Mouse (Mus musculus) limb, embryonic 14.5 days (tissue): ENCODE data around the gene Fam166a. TPM values are rescaled to one million over a fixed set of nuclear protein-coding genes. Genes with fewer than 3 reads are reported as not detected.
"Not testable (repeated sequence)": the region's sequence is repeated elsewhere in the genome, so short reads cannot be mapped to it uniquely, and the experiment has no call there.

Source experiments
- ATAC-seq: fragments of 200-750 bp; cut with Nextera tagmentation; 2 replicates; pipeline ENCODE4 v1.8.0; 2017; ENCODE audit warnings: low read depth, moderate number of reproducible peaks, moderate TSS enrichment; ENCODE audit not compliant: low FRiP score
- DNase-seq: peaks from one replicate; pipeline ENCODE4 v3.0.0-alpha.2; 2015; ENCODE audit warnings: low spot score
- H3K27ac ChIP-seq: fragments of 300-500 bp; sonication (generic); replicated peaks from 2 replicates; pipeline ENCODE4 v1.5.1; 2014; ENCODE audit warnings: low read depth, mild to moderate bottlenecking, low read length, moderate library complexity, mixed read lengths
- H3K27me3 ChIP-seq: fragments of 300-500 bp; sonication (generic); 2 replicates; pipeline ENCODE4 v1.6.1; 2014; ENCODE audit warnings: low read length, mixed read lengths; ENCODE audit not compliant: control insufficient read depth, insufficient read depth
- H3K36me3 ChIP-seq: fragments of 300-500 bp; sonication (generic); 2 replicates; pipeline ENCODE4 v1.6.1; 2014; ENCODE audit warnings: mild to moderate bottlenecking, low read length, moderate library complexity, mixed read lengths; ENCODE audit not compliant: control insufficient read depth, insufficient read depth
- H3K4me1 ChIP-seq: fragments of 300-500 bp; sonication (generic); 2 replicates; pipeline ENCODE4 v1.6.1; 2014; ENCODE audit warnings: antibody characterized with exemption, low read length, mixed read lengths; ENCODE audit not compliant: control insufficient read depth, insufficient read depth
- H3K4me2 ChIP-seq: fragments of 300-500 bp; sonication (generic); replicated peaks from 2 replicates; pipeline ENCODE4 v1.6.1; 2014; ENCODE audit warnings: low read depth, mild to moderate bottlenecking, low read length, moderate library complexity; ENCODE audit not compliant: severe bottlenecking
- H3K4me3 ChIP-seq: fragments of 300-500 bp; sonication (generic); replicated peaks from 2 replicates; pipeline ENCODE4 v1.5.1; 2014; ENCODE audit warnings: low read length
- H3K9ac ChIP-seq: fragments of 300-500 bp; sonication (generic); 2 replicates; pipeline ENCODE4 v1.6.1; 2014; ENCODE audit warnings: mild to moderate bottlenecking, low read depth, low read length, moderate library complexity; ENCODE audit not compliant: severe bottlenecking
- H3K9me3 ChIP-seq: fragments of 300-500 bp; sonication (generic); 2 replicates; pipeline ENCODE4 v1.6.1; 2016; ENCODE audit warnings: low read length; ENCODE audit not compliant: control insufficient read depth
- POLR2A ChIP-seq: fragments of 200-500 bp; IDR thresholded peaks from 2 replicates; pipeline ENCODE4 v1.8.0; 2012; ENCODE audit warnings: inconsistent platforms, mild to moderate bottlenecking, moderate library complexity, borderline replicate concordance; ENCODE audit not compliant: insufficient read depth, insufficient read length; ENCODE audit errors: extremely low read depth
- WGBS: fragments of 180-500 bp; shearing (Covaris S2); extraction: QIAGEN DNeasy Blood & Tissue Kit; methylation state at CpG from one replicate; pipeline ENCODE4 v1.1.7; 2014; 5-methylcytosine and 5-hydroxymethylcytosine counted together
- polyA plus RNA-seq, 2 experiments: library from polyadenylated mRNA; depleted of rRNA in 1 of 2; stranded (reverse) in 1 of 2; unstranded in 1 of 2; fragments of >200 nt; fragmentation: Nextera tagmentation in 1 of 2; extraction: Ambion mirVana in 1 of 2; gene quantifications; 2 replicates each; pipeline versions ENCODE4 v1.2.1 to v1.2.3; 2012 to 2014

Fam166a gene
- polyA plus RNA-seq, 2 experiments: 0.17 TPM; not detected in 1

DNA sequence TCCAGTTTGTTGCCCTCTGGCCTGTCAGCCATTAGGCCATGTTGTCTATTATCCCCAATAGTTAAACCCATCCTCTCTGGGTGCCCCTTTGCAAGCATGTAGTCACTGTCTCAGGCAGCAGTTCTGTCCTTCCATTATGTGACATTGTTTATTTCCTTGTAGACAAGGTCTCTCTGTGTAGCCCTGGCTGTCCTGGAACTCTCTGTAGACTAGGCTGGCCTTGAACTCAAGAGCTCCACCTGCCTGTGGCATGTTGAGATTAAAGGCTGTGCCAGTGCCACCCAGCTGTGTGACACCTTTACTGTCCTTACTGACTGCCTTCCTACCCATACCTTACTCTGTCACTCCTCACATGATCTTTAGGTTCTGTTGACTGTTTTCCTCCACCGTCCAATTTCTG is 33.8 kb downstream of the Fam166a start:
- WGBS: 85% methylated on average over 1 of the region's 1 CpGs
- no peaks in the 10 kb centered on the region for H3K27me3 ChIP-seq
- H3K36me3 ChIP-seq: peaks cover 39% of the 10 kb centered on the region
- ATAC-seq: no peak
- no peak overlapping the region for H3K27ac ChIP-seq
- DNase-seq: no peak
- H3K9me3 ChIP-seq: no peaks in the 10 kb centered on the region
- no peak overlapping the region for H3K4me3 ChIP-seq
- no peak overlapping the region for H3K9ac ChIP-seq
- H3K4me2 ChIP-seq: no peak overlapping the region
- peaks cover 10% of the 10 kb centered on the region for H3K4me1 ChIP-seq
- TF ChIP-seq POLR2A: no peak

DNA sequence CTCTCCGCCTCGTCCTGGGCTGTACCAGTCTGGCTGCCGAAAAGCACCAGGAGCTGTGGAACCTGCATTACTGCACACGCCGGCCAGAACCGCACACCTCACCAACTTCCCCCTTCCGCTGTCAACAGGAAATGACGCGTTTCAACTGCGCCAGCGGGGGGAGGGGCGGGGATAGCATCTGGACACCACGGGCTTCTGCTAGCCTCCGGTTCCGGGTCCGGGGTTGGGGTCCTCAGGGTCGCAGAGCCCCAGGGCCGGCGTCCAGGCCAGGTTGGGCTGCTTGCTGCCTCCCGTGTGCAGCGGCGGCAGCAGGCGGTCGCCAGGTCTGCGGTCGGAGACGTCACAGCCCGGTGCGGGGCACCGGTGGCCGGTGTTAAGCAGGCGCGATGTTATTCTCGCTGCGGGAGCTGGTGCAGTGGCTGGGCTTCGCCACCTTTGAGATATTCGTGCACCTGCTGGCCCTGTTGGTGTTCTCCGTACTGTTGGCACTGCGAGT is 36.8 kb downstream of the Fam166a start, which contains the start of gene Tmem203:
TSS of gene Tmem203 (plus strand) at position 156 of the 496 bp plus-strand sequence.
- H3K4me3 ChIP-seq: peak within 1 kb of the TSS; percentile 99
- peak within 1 kb of the TSS; percentile 80 for H3K9ac ChIP-seq
- no peaks in the 10 kb centered on the region for H3K9me3 ChIP-seq
- peak; percentile 90 for DNase-seq
- no peaks in the 10 kb centered on the region for H3K27me3 ChIP-seq
- H3K27ac ChIP-seq: peak within 1 kb of the TSS; percentile 72
- H3K4me1 ChIP-seq: peaks cover 10% of the 10 kb centered on the region
- peaks cover 18% of the 10 kb centered on the region for H3K36me3 ChIP-seq
- TF ChIP-seq POLR2A: 0 out of 2 replicates have a peak, but pooled peaks have one; percentile 41
- ATAC-seq: peak; percentile 93
- under 1% methylated on average over 32 of the region's 39 CpGs for WGBS
- peak within 1 kb of the TSS; percentile 95 for H3K4me2 ChIP-seq

DNA sequence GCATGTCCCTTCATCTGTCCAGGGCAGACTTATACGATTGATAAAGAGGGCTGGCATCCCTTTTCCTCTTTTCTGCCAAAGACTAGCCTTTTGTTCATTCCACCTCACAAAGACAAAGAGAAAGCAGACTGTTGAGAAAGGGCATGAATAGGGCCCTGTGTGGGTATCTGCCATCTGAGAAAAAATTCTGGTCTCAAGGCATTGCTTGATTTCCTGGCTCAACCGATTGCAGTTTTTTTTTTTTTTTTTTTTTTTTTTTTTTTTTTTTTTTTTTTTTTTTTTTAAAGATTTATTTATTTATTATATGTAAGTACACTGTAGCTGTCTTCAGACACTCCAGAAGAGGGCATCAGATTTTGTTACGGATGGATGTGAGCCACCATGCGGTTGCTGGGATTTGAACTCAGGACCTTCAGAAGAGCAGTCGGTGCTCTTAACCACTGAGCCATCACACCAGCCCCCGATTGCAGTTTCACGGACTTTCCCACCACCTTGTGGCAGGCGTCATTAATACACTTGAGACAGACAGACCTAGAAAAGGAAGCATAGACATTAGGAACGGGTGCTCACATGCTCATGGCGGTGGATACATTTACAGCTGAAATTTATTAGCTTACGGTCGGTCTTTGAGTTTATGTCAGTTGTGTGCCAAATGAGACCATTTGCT is 38.0 kb downstream of the Fam166a start:
- not testable (repeated sequence) for H3K27ac ChIP-seq, DNase-seq, H3K27me3 ChIP-seq, ATAC-seq, H3K9me3 ChIP-seq, H3K36me3 ChIP-seq
- 60% methylated on average over 12 of the region's 12 CpGs for WGBS
- Histone ChIP-seq H3K9ac (peak overlapping the region; percentile 80; the same call in 1 of the 2 replicates), H3K4me1 (peaks cover 10% of the 10 kb centered on the region), H3K4me3 (peak overlapping the region; percentile 99; the same call in 1 of the 2 replicates), H3K4me2 (peak overlapping the region; percentile 95)

DNA sequence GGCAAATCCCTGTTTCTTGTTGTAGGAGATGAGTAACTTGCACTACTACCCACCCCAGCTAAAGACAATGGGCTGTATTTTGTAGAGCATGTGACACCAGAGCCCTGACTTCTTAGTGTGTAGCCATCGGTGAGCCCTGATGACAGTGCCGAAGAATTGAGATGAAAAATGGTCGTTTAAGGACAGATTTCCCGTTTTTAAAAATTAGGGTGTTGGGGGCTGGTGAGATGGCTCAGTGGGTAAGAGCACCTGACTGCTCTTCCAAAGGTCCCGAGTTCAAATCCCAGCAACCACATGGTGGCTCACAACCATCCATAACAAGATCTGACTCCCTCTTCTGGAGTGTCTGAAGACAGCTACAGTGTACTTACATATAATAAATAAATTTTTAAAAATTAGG is 38.7 kb downstream of the Fam166a start:
- 86% methylated on average over 5 of the region's 5 CpGs for WGBS

DNA sequence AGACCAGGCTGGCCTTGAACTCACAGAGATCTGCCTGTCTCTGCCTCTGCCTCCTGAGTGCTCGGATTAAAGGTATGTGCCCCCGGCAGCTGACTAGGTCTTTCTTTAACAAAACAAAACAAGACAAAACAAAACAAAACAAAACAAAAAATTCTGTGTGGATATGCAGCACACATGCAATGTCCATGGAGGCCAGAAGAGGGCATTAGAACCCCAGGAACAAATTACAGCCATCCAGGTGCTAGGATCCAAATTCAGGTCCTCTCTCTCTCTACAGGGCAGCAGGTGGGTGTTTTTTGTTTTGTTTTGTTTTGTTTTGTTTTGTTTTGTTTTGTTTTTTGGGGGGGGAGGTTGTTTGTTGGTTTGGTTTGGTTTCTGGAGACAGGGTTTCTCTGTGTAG is 40.3 kb downstream of the Fam166a start:
- H3K9me3 ChIP-seq: no peaks in the 10 kb centered on the region
- peaks cover 10% of the 10 kb centered on the region; the same call in 1 of the 2 replicates for H3K27me3 ChIP-seq
- DNase-seq (no peak), ATAC-seq (no peak)
- H3K4me2 ChIP-seq: no peak overlapping the region
- no peak overlapping the region for H3K4me3 ChIP-seq
- H3K36me3 ChIP-seq: no peaks in the 10 kb centered on the region
- 64% methylated on average over 2 of the region's 2 CpGs for WGBS
- no peak for TF ChIP-seq POLR2A
- peaks cover 19% of the 10 kb centered on the region for H3K4me1 ChIP-seq
- H3K9ac ChIP-seq: no peak overlapping the region
- H3K27ac ChIP-seq: no peak overlapping the region

More for the DNA sequence above, 38.7 kb downstream of the Fam166a start:
- H3K4me2 ChIP-seq, H3K27ac ChIP-seq, H3K9me3 ChIP-seq, H3K9ac ChIP-seq, H3K27me3 ChIP-seq, H3K4me3 ChIP-seq, ATAC-seq, DNase-seq, H3K36me3 ChIP-seq: not testable (repeated sequence)
- H3K4me1 ChIP-seq: peaks cover 10% of the 10 kb centered on the region
